Mouse (Mus musculus): ENCODE measurements around the gene Akap12.

GRCm38 (mm10) chr10:4303558-4303957, 37.4 kb downstream of the Akap12 start:
- TF ChIP-seq CTCF (IDR thresholded peaks at IDR 0.05; ENCODE audit: borderline replicate concordance, insufficient read depth, low read length) (no peak), POLR2A (IDR thresholded peaks at IDR 0.05; ENCODE audit: low read depth, low read length) (no peak)

Measured in embryonic fibroblast, embryonic 13.5 days (primary cell).